Mouse (Mus musculus) hematopoietic multipotent progenitor cell, adult 10-12 weeks (in vitro differentiated cells): ENCODE data around the gene Ints5. TPM values are rescaled to one million over a fixed set of nuclear protein-coding genes. Genes with fewer than 3 reads are reported as not detected.

Experiments used
- polyA plus RNA-seq: library from polyadenylated mRNA; stranded (reverse); fragments of >175 nt; gene quantifications from 2 replicates; pipeline ENCODE4 v1.2.3, GENCODE M21; 2012; ENCODE audit warnings: low replicate concordance

Ints5 gene
- 30.0 and 30.8 TPM in 2 replicates for polyA plus RNA-seq

GRCm38 (mm10) chr19:8892829-8893766 lies at the start of gene Ints5:
Gene Ints5 (plus strand): TSS chr19:8893005.

GRCm38 (mm10) chr19:8850402-8850901 lies 42.4 kb upstream of the Ints5 start, which contains the start of gene Lrrn4cl:
Gene Lrrn4cl (plus strand): TSS chr19:8850768.

GRCm38 (mm10) chr19:8871267-8872186 lies 21.3 kb upstream of the Ints5 start, which contains the start of gene Ubxn1:
Gene Ubxn1 (plus strand): TSS chr19:8871496.

GRCm38 (mm10) chr19:8880311-8881033 lies 12.3 kb upstream of the Ints5 start, which contains the start of gene Uqcc3:
Gene Uqcc3 (minus strand): TSS chr19:8880923.

GRCm38 (mm10) chr19:8883616-8884015 lies 9.2 kb upstream of the Ints5 start, which contains the start of the genes Lbhd1 and Gm49403:
Gene Lbhd1 (plus strand): TSS chr19:8883732.
Gene Gm49403 (plus strand): TSS chr19:8883930.

GRCm38 (mm10) chr19:8888511-8889385 lies 4.1 kb upstream of the Ints5 start, which contains the start of the genes 1810009A15Rik and Gm49416:
Gene 1810009A15Rik (plus strand): TSS chr19:8888853.
Gene Gm49416 (plus strand): TSS chr19:8888926.

GRCm38 (mm10) chr19:8897865-8898495 lies 5.2 kb downstream of the Ints5 start, which contains the start of gene Ganab:
Gene Ganab (plus strand): TSS chr19:8898071.

GRCm38 (mm10) chr19:8920073-8920736 lies 27.4 kb downstream of the Ints5 start, which contains the start of gene B3gat3:
Gene B3gat3 (plus strand): TSS chr19:8920374.

GRCm38 (mm10) chr19:8929224-8930088 lies 36.7 kb downstream of the Ints5 start, which contains the start of the genes Rom1 and Eml3:
Gene Rom1 (minus strand): TSS chr19:8929356.
Gene Eml3 (plus strand): TSS chr19:8929552.

GRCm38 (mm10) chr19:8941515-8942217 lies 48.9 kb downstream of the Ints5 start, which contains the start of gene Mta2:
Gene Mta2 (plus strand): TSS chr19:8941875.

Other genes with a start within 250 kb of the Ints5 start
- gene Chrm1, start 229.2 kb upstream of the Ints5 start, polyA plus RNA-seq = not detected in 2 replicates
- gene Slc3a2, start 169.6 kb upstream of the Ints5 start, polyA plus RNA-seq = 87.6 and 107 TPM in 2 replicates
- gene Wdr74, start 157.2 kb upstream of the Ints5 start, polyA plus RNA-seq = 14.1 and 19.6 TPM in 2 replicates
- 0.47 TPM in 1 of 2 replicates, not detected in the other for gene 1700092M07Rik, start 152.3 kb upstream of the Ints5 start, polyA plus RNA-seq
- gene Stx5a, start 151.6 kb upstream of the Ints5 start, polyA plus RNA-seq = 33.5 and 37.6 TPM in 2 replicates
- gene Nxf1, start 135.9 kb upstream of the Ints5 start, polyA plus RNA-seq = 85.7 and 111 TPM in 2 replicates
- 40.2 and 65.2 TPM in 2 replicates for gene Tmem223, start 122.0 kb upstream of the Ints5 start, polyA plus RNA-seq
- 27.4 and 93.5 TPM in 2 replicates for gene Tmem179b, start 118.5 kb upstream of the Ints5 start, polyA plus RNA-seq
- 18.5 and 32.1 TPM in 2 replicates for gene Taf6l, start 106.6 kb upstream of the Ints5 start, polyA plus RNA-seq
- gene Polr2g, start 94.4 kb upstream of the Ints5 start, polyA plus RNA-seq = 6.5 and 12.8 TPM in 2 replicates
- 1.5 and 2.5 TPM in 2 replicates for gene Zbtb3, start 90.5 kb upstream of the Ints5 start, polyA plus RNA-seq
- 6.1 and 6.4 TPM in 2 replicates for gene Ttc9c, start 73.7 kb upstream of the Ints5 start, polyA plus RNA-seq
- gene Hnrnpul2, start 73.0 kb upstream of the Ints5 start, polyA plus RNA-seq = 83.1 and 207 TPM in 2 replicates
- 71.4 and 191 TPM in 2 replicates for gene AC129217.1, start 63.2 kb upstream of the Ints5 start, polyA plus RNA-seq
- 65.8 and 85.4 TPM in 2 replicates for gene Bscl2, start 55.5 kb upstream of the Ints5 start, polyA plus RNA-seq
- gene Gng3, start 53.8 kb upstream of the Ints5 start, polyA plus RNA-seq = 0.07 and 0.16 TPM in 2 replicates
- 0.12 TPM in 1 of 2 replicates, not detected in the other for gene Lrrn4cl, start 42.2 kb upstream of the Ints5 start, polyA plus RNA-seq
- 106 and 169 TPM in 2 replicates for gene Ubxn1, start 21.5 kb upstream of the Ints5 start, polyA plus RNA-seq
- 39.7 and 52.0 TPM in 2 replicates for gene Uqcc3, start 12.1 kb upstream of the Ints5 start, polyA plus RNA-seq
- 0.17 and 0.48 TPM in 2 replicates for gene Lbhd1, start 9.3 kb upstream of the Ints5 start, polyA plus RNA-seq
- gene Gm49403, start 9.1 kb upstream of the Ints5 start, polyA plus RNA-seq = not detected in 2 replicates
- 10.0 and 58.5 TPM in 2 replicates for gene 1810009A15Rik, start 4.2 kb upstream of the Ints5 start, polyA plus RNA-seq
- gene Gm49416, start 4.1 kb upstream of the Ints5 start, polyA plus RNA-seq = 5.1 TPM in 1 of 2 replicates, not detected in the other
- 45.2 and 49.2 TPM in 2 replicates for gene Ganab, start 5.1 kb downstream of the Ints5 start, polyA plus RNA-seq
- gene B3gat3, start 27.4 kb downstream of the Ints5 start, polyA plus RNA-seq = 169 and 181 TPM in 2 replicates
- 13.0 and 33.9 TPM in 2 replicates for gene Rom1, start 36.4 kb downstream of the Ints5 start, polyA plus RNA-seq
- 90.5 and 184 TPM in 2 replicates for gene Eml3, start 36.5 kb downstream of the Ints5 start, polyA plus RNA-seq
- 55.2 and 56.3 TPM in 2 replicates for gene Mta2, start 48.9 kb downstream of the Ints5 start, polyA plus RNA-seq
- 33.0 and 33.4 TPM in 2 replicates for gene Tut1, start 60.8 kb downstream of the Ints5 start, polyA plus RNA-seq
- gene Eef1g, start 74.0 kb downstream of the Ints5 start, polyA plus RNA-seq = 21.6 and 58.7 TPM in 2 replicates
- gene Ahnak, start 96.3 kb downstream of the Ints5 start, polyA plus RNA-seq = 112 and 248 TPM in 2 replicates
- not detected in 2 replicates for gene Scgb1a1, start 195.0 kb downstream of the Ints5 start, polyA plus RNA-seq
- gene Asrgl1, start 242.6 kb downstream of the Ints5 start, polyA plus RNA-seq = 37.7 and 75.7 TPM in 2 replicates